Mouse (Mus musculus) lung, postnatal 25 days (tissue): ENCODE results near the gene Cyp2t4.

Source experiments
- DNase-seq: peaks from one replicate; pipeline ENCODE4 v3.0.0; 2022; ENCODE audit warnings: low spot score

The Cyp2t4 gene

GRCm38 (mm10) chr7:27161744-27162143 lies 8.2 kb downstream of the Cyp2t4 start:
- no peak for DNase-seq

GRCm38 (mm10) chr7:27162780-27163449 lies 9.4 kb downstream of the Cyp2t4 start:
- no peak for DNase-seq

GRCm38 (mm10) chr7:27163450-27163805 lies 9.9 kb downstream of the Cyp2t4 start:
- DNase-seq: no peak

DNA sequence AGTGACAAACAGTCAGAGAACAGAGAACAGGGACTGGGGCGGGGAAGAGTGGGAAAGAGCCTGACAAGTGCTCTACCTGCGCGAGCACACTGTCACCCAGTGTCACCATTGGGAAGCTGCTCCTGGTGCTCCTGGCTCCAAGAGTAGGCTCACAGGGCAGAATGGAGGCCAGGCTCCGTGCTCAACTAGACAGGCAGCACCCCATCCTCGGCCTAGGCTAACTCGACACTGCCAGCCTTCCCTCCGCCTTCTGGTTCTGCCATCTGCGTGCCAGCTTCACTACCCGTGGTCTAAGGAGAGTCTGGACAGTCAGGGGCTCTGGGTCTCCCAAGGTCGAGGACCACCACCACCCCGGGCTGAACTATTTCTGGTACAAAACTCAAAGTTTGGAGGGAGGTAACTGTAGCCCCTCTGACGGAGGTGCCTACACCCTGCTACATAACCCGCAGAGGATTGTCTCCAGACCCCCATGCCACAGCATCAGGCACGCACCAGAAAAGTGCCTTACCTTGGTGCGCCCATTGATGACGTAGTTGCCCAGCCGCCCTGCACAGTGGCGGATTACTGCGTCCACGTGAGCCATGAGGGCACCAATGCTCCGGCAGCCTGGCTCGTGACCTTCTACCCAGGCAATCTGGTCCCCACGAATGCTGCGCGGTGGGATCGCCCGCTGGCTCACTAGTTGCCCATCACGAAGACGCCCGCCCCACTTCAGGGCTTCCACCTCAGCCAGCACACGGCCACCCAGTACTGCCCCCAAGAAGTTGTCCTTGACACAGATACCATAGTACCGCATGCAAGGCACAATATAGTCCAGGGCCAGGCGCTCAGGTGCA lies 10.8 kb downstream of the Cyp2t4 start:
- DNase-seq: no peak

GRCm38 (mm10) chr7:27165007-27165655 lies 11.6 kb downstream of the Cyp2t4 start:
- no peak for DNase-seq

GRCm38 (mm10) chr7:27165696-27166095 lies 12.2 kb downstream of the Cyp2t4 start:
- no peak for DNase-seq

DNA sequence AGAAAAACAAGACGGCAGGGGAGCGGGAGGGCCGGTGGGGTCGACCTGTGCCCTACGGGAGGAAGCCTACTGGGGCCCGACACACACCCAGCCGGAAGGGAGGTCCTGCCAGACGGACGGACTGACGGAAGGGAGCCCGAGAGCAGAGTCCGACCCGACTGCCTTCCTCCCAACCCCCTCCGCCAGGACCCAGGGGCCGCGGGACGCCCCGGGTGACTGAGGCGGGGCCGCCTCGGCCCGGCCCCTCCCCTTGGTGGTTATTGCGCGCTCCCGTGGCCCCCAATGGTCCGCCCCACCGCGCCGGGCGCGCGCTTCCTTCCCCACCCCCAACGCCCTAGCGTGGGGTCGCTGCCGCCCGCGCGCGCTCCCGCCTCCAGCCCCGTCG lies 12.7 kb downstream of the Cyp2t4 start:
- peak; percentile 90 for DNase-seq

- peak; percentile 96 for DNase-seq
Measured at GRCm38 (mm10) chr7:27166614-27167474, 13.3 kb downstream of the Cyp2t4 start, which contains the start of gene Egln2. Gene Egln2, minus strand, starts transcription at chr7:27166802.

- no peak for DNase-seq
Measured at GRCm38 (mm10) chr7:27167475-27168094, 14.1 kb downstream of the Cyp2t4 start.

- no peak for DNase-seq
Measured at GRCm38 (mm10) chr7:27168371-27168770, 14.9 kb downstream of the Cyp2t4 start.

DNA sequence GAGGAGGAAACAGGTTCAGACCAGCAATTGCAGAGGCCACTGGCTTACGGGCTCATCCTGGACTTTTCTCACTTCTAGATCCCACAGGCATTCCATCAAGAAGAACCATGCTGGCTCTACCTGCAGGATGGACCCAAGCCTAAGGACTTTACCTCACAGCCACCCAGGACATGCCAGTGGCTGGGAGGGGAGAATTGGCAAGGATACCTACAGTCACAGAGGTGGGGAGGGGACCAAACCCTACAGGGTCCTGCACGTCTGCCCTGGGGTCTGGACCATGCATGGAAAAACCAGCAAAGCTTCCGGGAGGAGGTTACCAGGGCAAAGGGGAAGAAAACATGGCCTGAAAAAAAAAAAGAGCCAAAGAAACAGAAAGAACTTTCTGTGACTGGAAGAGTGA lies 17.5 kb downstream of the Cyp2t4 start:
- no peak for DNase-seq

DNA sequence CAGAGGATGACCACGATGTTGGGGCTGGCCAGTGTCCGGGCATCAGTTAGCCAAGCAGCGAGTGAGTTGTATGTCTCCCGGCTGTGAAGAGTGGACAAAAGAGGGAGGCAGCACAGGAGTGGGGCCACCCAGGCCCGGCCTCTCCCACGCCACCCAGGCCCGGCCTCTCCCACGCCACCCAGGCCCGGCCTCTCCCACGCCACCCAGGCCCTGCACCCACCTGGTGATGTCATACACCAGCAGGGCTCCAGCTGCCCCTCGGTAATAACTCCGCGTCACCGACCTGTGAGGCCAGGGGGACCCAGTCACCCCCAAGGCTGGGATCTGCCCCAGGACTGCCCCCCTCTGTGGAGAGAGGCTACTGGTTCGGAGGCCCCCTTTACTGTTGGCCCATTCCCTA lies 21.0 kb downstream of the Cyp2t4 start:
- no peak for DNase-seq

DNA sequence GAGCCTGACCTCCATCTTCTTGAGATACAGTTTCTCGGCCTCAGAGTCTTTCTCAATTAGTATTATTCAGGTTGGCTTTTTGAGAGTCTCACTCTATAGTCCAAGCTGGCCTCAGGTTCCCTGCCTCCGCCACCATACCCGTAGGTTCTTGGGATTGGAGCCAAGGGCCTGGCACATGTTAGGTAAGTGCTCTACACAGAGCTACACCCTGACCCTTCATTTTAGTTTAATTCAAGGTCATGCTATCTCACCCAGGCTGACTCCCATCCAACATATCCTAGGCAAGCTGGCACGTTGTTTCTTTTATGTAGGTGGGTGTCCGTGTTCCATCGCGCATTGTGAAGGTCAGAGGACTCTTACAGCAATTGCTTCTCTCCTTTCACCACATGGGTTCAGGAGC lies 21.4 kb downstream of the Cyp2t4 start:
- DNase-seq: no peak

GRCm38 (mm10) chr7:27177942-27178323 lies 24.4 kb downstream of the Cyp2t4 start:
- no peak for DNase-seq

DNA sequence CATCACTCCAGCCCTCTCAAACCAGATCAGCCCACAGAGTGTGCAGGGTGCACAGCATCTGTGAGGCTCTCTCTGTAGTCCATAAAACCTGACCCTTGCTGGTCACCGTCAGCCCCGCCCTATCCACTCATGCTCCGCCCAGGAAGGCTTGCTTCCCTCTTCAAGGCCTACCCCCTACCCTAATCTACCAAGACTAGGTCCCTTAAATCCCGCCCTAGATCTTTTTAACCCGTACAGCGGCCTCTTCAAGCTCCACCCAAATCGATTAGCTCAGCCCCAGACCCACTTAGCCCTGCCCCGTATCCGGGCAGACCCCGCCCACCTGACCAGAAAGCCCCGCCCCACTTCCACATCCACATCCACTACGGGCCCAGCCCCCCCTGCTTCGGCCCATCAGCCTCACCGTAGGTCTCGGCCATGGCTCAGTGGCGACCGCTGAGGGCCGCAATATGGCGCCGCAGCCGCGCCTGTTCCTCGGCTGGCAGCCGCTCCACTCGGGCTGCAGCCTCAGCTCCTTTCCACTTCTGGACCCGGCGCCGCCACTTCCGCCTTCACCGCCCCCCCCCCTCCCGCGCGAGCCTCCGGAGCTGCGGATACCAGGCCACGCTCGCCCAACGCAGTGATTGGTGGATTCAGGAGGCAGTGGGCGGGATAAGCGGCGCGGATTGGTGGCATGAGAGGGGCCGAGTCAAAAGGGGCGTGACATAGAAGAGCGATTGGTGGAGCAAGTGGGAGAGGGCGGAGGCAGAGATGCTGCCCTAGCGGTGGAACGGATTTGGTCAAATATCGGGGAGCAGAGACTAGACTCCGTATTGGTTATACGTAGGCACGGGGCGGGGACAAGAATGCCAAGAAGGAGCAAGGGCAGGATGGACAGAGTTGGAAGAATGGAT lies 25.1 kb downstream of the Cyp2t4 start, which contains the start of gene Rab4b:
Rab4b (minus strand) TSS at position 573 of the 893 bp plus-strand sequence.
- peak; percentile 100 for DNase-seq

DNA sequence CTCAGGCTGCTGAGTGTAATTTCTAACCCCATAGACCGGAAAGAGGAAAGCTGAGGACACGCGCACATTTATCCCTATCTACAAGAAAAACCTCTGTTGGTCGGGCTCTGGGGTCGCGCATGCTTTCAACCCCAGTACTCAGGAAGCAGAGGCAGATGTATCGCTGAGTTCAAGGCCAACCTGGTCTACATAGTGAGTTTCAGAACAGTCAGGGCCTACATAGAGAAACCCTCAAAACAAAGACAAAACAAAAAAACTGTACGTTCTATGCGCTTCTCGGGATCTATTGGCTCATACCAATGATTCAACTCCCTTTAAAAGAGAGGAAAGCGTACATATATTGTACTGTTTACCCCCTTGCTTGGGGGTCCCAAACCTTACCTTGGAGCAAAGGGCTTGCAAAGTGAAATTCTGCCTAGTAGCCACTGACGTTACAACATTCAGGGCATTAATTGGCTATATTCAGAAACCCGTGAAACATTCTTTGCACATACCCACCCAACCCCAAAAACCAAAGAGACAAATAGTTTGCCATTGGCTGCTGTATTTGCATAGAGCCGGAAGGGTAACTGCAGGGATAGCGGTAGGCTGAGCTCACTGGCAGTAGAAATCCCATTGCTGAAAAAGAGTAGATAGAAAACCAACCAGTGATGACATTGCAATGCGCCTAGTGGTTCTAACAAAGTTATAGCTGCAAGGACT lies 25.9 kb downstream of the Cyp2t4 start:
- DNase-seq: no peak

- DNase-seq: peak; percentile 50
Measured at GRCm38 (mm10) chr7:27180036-27180435, 26.5 kb downstream of the Cyp2t4 start.

- DNase-seq: peak; percentile 54
Measured at GRCm38 (mm10) chr7:27180837-27181695, 27.6 kb downstream of the Cyp2t4 start, which contains the start of the genes Gm21983 and Mia. Gene Gm21983, minus strand, starts transcription at chr7:27181086. Gene Mia, minus strand, starts transcription at chr7:27181157.

- no peak for DNase-seq
Measured at GRCm38 (mm10) chr7:27182498-27182897, 29.0 kb downstream of the Cyp2t4 start.
